Mouse (Mus musculus) heart, adult 10 weeks (tissue): ENCODE results near the gene Chd5. TPM values are rescaled to one million over a fixed set of nuclear protein-coding genes. Genes with fewer than 3 reads are reported as not detected.

Experiments
- polyA plus RNA-seq: library from polyadenylated mRNA; stranded (reverse); fragments of 350-450 nt; fragmentation: Illumina TruSeq; extraction: RNeasy Lipid Tissue Mini Kit (QIAGEN cat#74804); gene quantifications from one replicate; pipeline ENCODE4 v1.2.3, GENCODE M21; 2014; ENCODE audit warnings: low read depth, low replicate concordance

The Chd5 gene
- polyA plus RNA-seq: 0.13 TPM

GRCm38 (mm10) chr4:152338419-152339292, at the start of gene Chd5:
TSS of gene Chd5 (plus strand) at chr4:152338651.

GRCm38 (mm10) chr4:152291562-152291961, 46.9 kb upstream of the Chd5 start, which contains the start of gene Hes3:
TSS of gene Hes3 (minus strand) at chr4:152291662.

GRCm38 (mm10) chr4:152296874-152297861, 41.3 kb upstream of the Chd5 start, which contains the start of gene Icmt:
TSS of gene Icmt (plus strand) at chr4:152297227.

GRCm38 (mm10) chr4:152318517-152319234, 19.8 kb upstream of the Chd5 start, which contains the start of gene Rnf207:
TSS of gene Rnf207 (minus strand) at chr4:152318993.

GRCm38 (mm10) chr4:152325574-152326411, 12.7 kb upstream of the Chd5 start, which contains the start of gene Rpl22:
TSS of gene Rpl22 (plus strand) at chr4:152325742.

Other genes with a start within 250 kb of the Chd5 start
- gene Tnfrsf25, start 222.7 kb upstream of the Chd5 start, polyA plus RNA-seq: 2.9 TPM
- 3.5 TPM for gene Espn, start 186.3 kb upstream of the Chd5 start, polyA plus RNA-seq
- gene Hes2, start 179.8 kb upstream of the Chd5 start, polyA plus RNA-seq: not detected
- 86.4 TPM for gene Acot7, start 160.5 kb upstream of the Chd5 start, polyA plus RNA-seq
- gene Gpr153, start 64.4 kb upstream of the Chd5 start, polyA plus RNA-seq: 11.3 TPM
- gene Hes3, start 47.0 kb upstream of the Chd5 start, polyA plus RNA-seq: not detected
- gene Icmt, start 41.4 kb upstream of the Chd5 start, polyA plus RNA-seq: 22.0 TPM
- gene Rnf207, start 19.7 kb upstream of the Chd5 start, polyA plus RNA-seq: 112 TPM
- gene Rpl22, start 12.9 kb upstream of the Chd5 start, polyA plus RNA-seq: 418 TPM
- 0.45 TPM for gene Nphp4, start 138.1 kb downstream of the Chd5 start, polyA plus RNA-seq
- 1.3 TPM for gene Kcnab2, start 139.2 kb downstream of the Chd5 start, polyA plus RNA-seq